Mouse (Mus musculus) ovary, postnatal 10 days (tissue): ENCODE results near the gene Grin1.
A peak's percentile ranks its signal among the peaks of the same experiment; 100 is the strongest.
"Not testable (repeated sequence)": the region's sequence is repeated elsewhere in the genome, so short reads cannot be mapped to it uniquely, and the experiment has no call there.

Source experiments
- DNase-seq: peaks from one replicate; pipeline ENCODE4 v3.0.0; 2022; ENCODE audit warnings: low spot score

Gene Grin1

GRCm38 (mm10) chr2:25286837-25287636 is 31.9 kb downstream of the Grin1 start:
- no peak for DNase-seq

GRCm38 (mm10) chr2:25286314-25286713 is 32.7 kb downstream of the Grin1 start:
- no peak for DNase-seq

GRCm38 (mm10) chr2:25285551-25285950 is 33.4 kb downstream of the Grin1 start:
- DNase-seq, result no peak

GRCm38 (mm10) chr2:25278928-25279882 is 39.8 kb downstream of the Grin1 start:
- DNase-seq, result no peak

- DNase-seq, result no peak
Observed at GRCm38 (mm10) chr2:25273010-25273409, 46.0 kb downstream of the Grin1 start.

GRCm38 (mm10) chr2:25272515-25272914 is 46.5 kb downstream of the Grin1 start:
- DNase-seq, result no peak

- peak; percentile 94 for DNase-seq
Observed at GRCm38 (mm10) chr2:25271827-25272511, 47.0 kb downstream of the Grin1 start, which contains the start of the genes Ssna1 and Anapc2. TSS of gene Ssna1 (minus strand) at chr2:25272438. TSS of gene Anapc2 (plus strand) at chr2:25272478.

GRCm38 (mm10) chr2:25267746-25268309 is 51.2 kb downstream of the Grin1 start:
- no peak for DNase-seq

GRCm38 (mm10) chr2:25267241-25267640 is 51.7 kb downstream of the Grin1 start:
- DNase-seq, result no peak

- DNase-seq, result no peak
Observed at GRCm38 (mm10) chr2:25266720-25267119, 52.3 kb downstream of the Grin1 start.

GRCm38 (mm10) chr2:25265897-25266656 is 52.9 kb downstream of the Grin1 start:
- no peak for DNase-seq

GRCm38 (mm10) chr2:25264851-25265250 is 54.1 kb downstream of the Grin1 start:
- DNase-seq, result no peak

GRCm38 (mm10) chr2:25264286-25264660 is 54.7 kb downstream of the Grin1 start:
- DNase-seq, result no peak

GRCm38 (mm10) chr2:25263623-25264285 is 55.2 kb downstream of the Grin1 start:
- no peak for DNase-seq

GRCm38 (mm10) chr2:25262795-25263622 is 56.0 kb downstream of the Grin1 start:
- DNase-seq, result no peak

- DNase-seq, result peak; percentile 82
Observed at GRCm38 (mm10) chr2:25262291-25262767, 56.7 kb downstream of the Grin1 start, which contains the start of gene Tprn. TSS of gene Tprn (plus strand) at chr2:25262618.

- no peak for DNase-seq
Observed at GRCm38 (mm10) chr2:25261870-25262269, 57.1 kb downstream of the Grin1 start.

GRCm38 (mm10) chr2:25258887-25259286 is 60.1 kb downstream of the Grin1 start:
- DNase-seq, result no peak

GRCm38 (mm10) chr2:25257250-25257649 is 61.7 kb downstream of the Grin1 start:
- DNase-seq, result not testable (repeated sequence)
